Mouse (Mus musculus) kidney, embryonic 14.5 days (tissue): ENCODE measurements at regions not wholly inside any gene's neighbourhood (a gene's known extent, or its start where the extent isn't known, plus 50 kb on each side); places are given as distances from the start of the nearest gene placed in this dataset.

Experiments
- ATAC-seq: fragments of 200-750 bp; cut with Nextera tagmentation; 2 replicates; pipeline ENCODE4 v1.8.0; 2017; ENCODE audit warnings: moderate number of reproducible peaks, mild to moderate bottlenecking, moderate TSS enrichment, moderate library complexity; ENCODE audit not compliant: low FRiP score, low TSS enrichment
- H3K27ac ChIP-seq: fragments of 300-500 bp; sonication (generic); 2 replicates; pipeline ENCODE4 v1.5.1; 2014; ENCODE audit warnings: low read depth, mild to moderate bottlenecking, low read length, moderate library complexity, mixed read lengths
- H3K27me3 ChIP-seq: fragments of 300-500 bp; sonication (generic); 2 replicates; pipeline ENCODE4 v1.6.1; 2014; ENCODE audit warnings: mild to moderate bottlenecking, low read length; ENCODE audit not compliant: control insufficient read depth, insufficient read depth
- H3K36me3 ChIP-seq: fragments of 300-500 bp; sonication (generic); 2 replicates; pipeline ENCODE4 v1.6.1; 2014; ENCODE audit warnings: low read length, mixed read lengths; ENCODE audit not compliant: control insufficient read depth, insufficient read depth
- H3K4me1 ChIP-seq: fragments of 300-500 bp; sonication (generic); 2 replicates; pipeline ENCODE4 v1.6.1; 2014; ENCODE audit warnings: low read length, mixed read lengths; ENCODE audit not compliant: control insufficient read depth, insufficient read depth
- H3K4me2 ChIP-seq: fragments of 300-500 bp; sonication (generic); replicated peaks from 2 replicates; pipeline ENCODE4 v1.6.1; 2014; ENCODE audit warnings: low read depth, mild to moderate bottlenecking, low read length
- H3K4me3 ChIP-seq: fragments of 300-500 bp; sonication (generic); 2 replicates; pipeline ENCODE4 v1.5.1; 2014; ENCODE audit warnings: mild to moderate bottlenecking, low read length
- H3K9ac ChIP-seq: fragments of 300-500 bp; sonication (generic); 2 replicates; pipeline ENCODE4 v1.6.1; 2014; ENCODE audit warnings: low read depth, mild to moderate bottlenecking, low read length, moderate library complexity
- H3K9me3 ChIP-seq: fragments of 300-500 bp; sonication (generic); 2 replicates; pipeline ENCODE4 v1.6.1; 2016; ENCODE audit warnings: low read length; ENCODE audit not compliant: control insufficient read depth
- WGBS: fragments of 180-500 bp; shearing (Covaris S2); extraction: QIAGEN DNeasy Blood & Tissue Kit; methylation state at CpG from one replicate; pipeline ENCODE4 v1.1.7; 2014; 5-methylcytosine and 5-hydroxymethylcytosine counted together

GRCm38 (mm10) chr6:94865498-94865897 lies 165.5 kb upstream of the Lrig1 start:
- no peaks in the 10 kb centered on the region for H3K9me3 ChIP-seq
- H3K27ac ChIP-seq = no peak overlapping the region
- no peak overlapping the region for H3K4me3 ChIP-seq
- no peaks in the 10 kb centered on the region for H3K4me1 ChIP-seq
- no peak overlapping the region for H3K4me2 ChIP-seq
- no peaks in the 10 kb centered on the region for H3K27me3 ChIP-seq
- 81% methylated on average over 2 of the region's 2 CpGs for WGBS
- H3K36me3 ChIP-seq = no peaks in the 10 kb centered on the region
- no peak for ATAC-seq
- H3K9ac ChIP-seq = no peak overlapping the region

GRCm38 (mm10) chr6:94858121-94858621 lies 158.2 kb upstream of the Lrig1 start:
- Histone ChIP-seq H3K27ac (no peak overlapping the region), H3K4me2 (no peak overlapping the region), H3K4me3 (no peak overlapping the region), H3K4me1 (0 out of 2 replicates have a peak, but pooled peaks cover 2% of the 10 kb centered on the region), H3K36me3 (no peaks in the 10 kb centered on the region), H3K9ac (no peak overlapping the region), H3K27me3 (no peaks in the 10 kb centered on the region), H3K9me3 (no peaks in the 10 kb centered on the region)
- no peak for ATAC-seq
- WGBS = 74% methylated on average over 5 of the region's 5 CpGs

GRCm38 (mm10) chr6:94850121-94850520 lies 150.2 kb upstream of the Lrig1 start:
- WGBS = 84% methylated on average over 5 of the region's 5 CpGs
- H3K4me2 ChIP-seq = no peak overlapping the region
- no peaks in the 10 kb centered on the region for H3K36me3 ChIP-seq
- H3K4me3 ChIP-seq = no peak overlapping the region
- H3K27ac ChIP-seq = no peak overlapping the region
- H3K9me3 ChIP-seq = no peaks in the 10 kb centered on the region
- H3K9ac ChIP-seq = no peak overlapping the region
- H3K27me3 ChIP-seq = no peaks in the 10 kb centered on the region
- ATAC-seq = no peak
- H3K4me1 ChIP-seq = no peaks in the 10 kb centered on the region

GRCm38 (mm10) chr6:94849533-94849932 lies 149.6 kb upstream of the Lrig1 start:
- ATAC-seq = no peak
- no peaks in the 10 kb centered on the region for H3K9me3 ChIP-seq
- H3K27me3 ChIP-seq = no peaks in the 10 kb centered on the region
- H3K27ac ChIP-seq = no peak overlapping the region
- no peaks in the 10 kb centered on the region for H3K36me3 ChIP-seq
- no peak overlapping the region for H3K4me2 ChIP-seq
- no peak overlapping the region for H3K4me3 ChIP-seq
- H3K4me1 ChIP-seq = no peaks in the 10 kb centered on the region
- H3K9ac ChIP-seq = no peak overlapping the region
- WGBS = 71% methylated on average over 3 of the region's 3 CpGs

- H3K4me1 ChIP-seq = no peaks in the 10 kb centered on the region
- H3K36me3 ChIP-seq = no peaks in the 10 kb centered on the region
- H3K4me2 ChIP-seq = no peak overlapping the region
- H3K27me3 ChIP-seq = no peaks in the 10 kb centered on the region
- ATAC-seq = no peak
- no peaks in the 10 kb centered on the region for H3K9me3 ChIP-seq
- no peak overlapping the region for H3K27ac ChIP-seq
- H3K9ac ChIP-seq = no peak overlapping the region
- WGBS = 95% methylated on average over 1 of the region's 1 CpGs
- no peak overlapping the region for H3K4me3 ChIP-seq
Observed at GRCm38 (mm10) chr6:94848437-94848836, 148.5 kb upstream of the Lrig1 start.

DNA sequence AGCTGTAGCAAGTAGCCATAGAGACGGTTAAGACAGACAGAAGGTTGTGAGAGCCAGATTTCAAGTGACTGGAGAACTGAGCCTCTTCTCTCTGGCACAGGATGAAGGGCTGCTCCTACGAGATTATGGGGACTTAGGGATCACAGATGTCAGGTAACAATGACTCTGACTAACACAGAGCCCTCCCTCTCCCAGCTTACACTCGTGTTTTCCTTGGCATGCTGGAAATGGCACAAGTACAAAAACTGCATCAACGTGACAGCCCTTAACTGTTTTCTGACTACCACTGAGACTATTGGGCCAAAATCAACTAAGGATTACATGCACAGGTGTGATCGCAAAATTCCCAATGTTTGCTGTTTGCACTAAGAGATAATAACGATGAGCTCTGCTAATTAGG lies 145.9 kb upstream of the Lrig1 start:
- H3K4me2 ChIP-seq = no peak overlapping the region
- no peak overlapping the region for H3K4me3 ChIP-seq
- no peaks in the 10 kb centered on the region for H3K4me1 ChIP-seq
- no peak for ATAC-seq
- H3K27ac ChIP-seq = no peak overlapping the region
- no peak overlapping the region for H3K9ac ChIP-seq
- 77% methylated on average over 6 of the region's 6 CpGs for WGBS
- H3K9me3 ChIP-seq = no peaks in the 10 kb centered on the region
- no peaks in the 10 kb centered on the region for H3K27me3 ChIP-seq
- no peaks in the 10 kb centered on the region for H3K36me3 ChIP-seq

DNA sequence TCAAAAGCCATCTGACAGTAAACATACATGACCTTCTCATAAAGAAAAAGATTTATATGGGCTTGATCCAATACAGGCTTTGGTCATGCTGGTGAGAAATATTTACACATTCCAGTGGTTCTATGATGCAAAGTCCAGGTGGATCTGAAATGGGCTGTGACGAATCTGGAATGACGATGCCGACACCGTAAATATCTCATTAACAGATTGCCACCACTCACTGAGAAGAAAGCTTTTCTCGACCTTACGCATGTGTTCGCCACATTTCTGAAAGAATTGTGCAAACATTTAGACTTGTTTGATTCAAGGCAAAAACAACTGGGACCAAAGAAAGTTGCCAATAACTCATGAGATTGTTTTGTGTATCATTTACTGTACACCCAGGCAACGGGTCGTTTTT lies 142.9 kb upstream of the Lrig1 start:
- no peak overlapping the region for H3K9ac ChIP-seq
- no peaks in the 10 kb centered on the region for H3K27me3 ChIP-seq
- H3K9me3 ChIP-seq = no peaks in the 10 kb centered on the region
- no peak overlapping the region for H3K4me2 ChIP-seq
- no peak for ATAC-seq
- no peaks in the 10 kb centered on the region for H3K36me3 ChIP-seq
- H3K4me3 ChIP-seq = no peak overlapping the region
- no peaks in the 10 kb centered on the region for H3K4me1 ChIP-seq
- 73% methylated on average over 9 of the region's 9 CpGs for WGBS
- no peak overlapping the region for H3K27ac ChIP-seq

DNA sequence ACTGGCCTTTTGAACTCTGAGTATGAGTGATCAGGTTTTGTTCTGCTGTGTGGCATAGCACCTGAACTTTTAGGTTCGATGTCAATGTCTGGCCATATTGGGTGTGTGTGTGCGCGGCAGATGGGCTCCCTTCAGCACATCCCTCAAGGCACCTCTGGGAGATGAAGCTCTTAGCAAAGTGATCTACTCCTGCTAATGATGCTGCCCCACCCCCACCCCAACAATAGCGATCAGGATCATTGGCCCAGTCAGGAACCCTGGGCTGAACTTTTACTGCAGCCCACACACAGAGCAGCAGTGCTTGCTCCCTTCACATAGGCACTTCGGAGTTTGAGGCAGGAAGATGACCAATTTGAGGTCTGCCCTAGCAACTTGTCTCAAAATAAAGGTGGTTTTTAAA lies 141.9 kb upstream of the Lrig1 start:
- no peak overlapping the region for H3K9ac ChIP-seq
- ATAC-seq = no peak
- no peaks in the 10 kb centered on the region for H3K27me3 ChIP-seq
- 48% methylated on average over 5 of the region's 5 CpGs for WGBS
- H3K36me3 ChIP-seq = no peaks in the 10 kb centered on the region
- H3K4me2 ChIP-seq = no peak overlapping the region
- H3K9me3 ChIP-seq = no peaks in the 10 kb centered on the region
- no peaks in the 10 kb centered on the region for H3K4me1 ChIP-seq
- no peak overlapping the region for H3K27ac ChIP-seq
- no peak overlapping the region for H3K4me3 ChIP-seq

- no peak for ATAC-seq
- WGBS = 43% methylated on average over 2 of the region's 2 CpGs
Observed at GRCm38 (mm10) chr6:94835742-94836141, 135.8 kb upstream of the Lrig1 start.

More at GRCm38 (mm10) chr6:94835742-94836141, 135.8 kb upstream of the Lrig1 start:
- H3K9ac ChIP-seq = no peak overlapping the region
- no peaks in the 10 kb centered on the region for H3K36me3 ChIP-seq
- no peaks in the 10 kb centered on the region for H3K27me3 ChIP-seq
- H3K4me3 ChIP-seq = no peak overlapping the region
- H3K4me1 ChIP-seq = 0 out of 2 replicates have a peak, but pooled peaks cover 3% of the 10 kb centered on the region
- H3K27ac ChIP-seq = no peak overlapping the region
- no peaks in the 10 kb centered on the region for H3K9me3 ChIP-seq
- H3K4me2 ChIP-seq = no peak overlapping the region
